Mouse (Mus musculus) ES-E14 (cell line): ENCODE measurements at regions not wholly inside any gene's neighbourhood (a gene's known extent, or its start where the extent isn't known, plus 50 kb on each side); places are given as distances from the start of the nearest gene placed in this dataset.

Source experiments
- DNase-seq: peaks from one replicate; pipeline ENCODE4 v3.0.0-alpha.2; 2013; ENCODE audit warnings: low read depth, low spot score
- H3K27ac ChIP-seq: 2 replicates; pipeline ENCODE4 v1.5.1; 2012; ENCODE audit warnings: low read depth, mild to moderate bottlenecking, low read length, moderate library complexity, mixed read lengths; ENCODE audit not compliant: poor library complexity, insufficient read depth, severe bottlenecking
- H3K36me3 ChIP-seq: 2 replicates; pipeline ENCODE4 v1.6.1; 2012; ENCODE audit warnings: mild to moderate bottlenecking, low read length, moderate library complexity, mixed read lengths; ENCODE audit not compliant: control insufficient read depth, poor library complexity, insufficient read depth, severe bottlenecking
- H3K4me1 ChIP-seq, 2 experiments: fragments of 150-350 bp in 1 of 2; sonication (generic) in 1 of 2; 2 replicates each; pipeline ENCODE4 v1.6.1; 2012; ENCODE audit warnings: low read length in 2 of 2, mild to moderate bottlenecking in 1 of 2, mixed read lengths in 1 of 2; ENCODE audit not compliant: control insufficient read depth in 2 of 2, insufficient read depth in 2 of 2, poor library complexity in 1 of 2
- H3K4me3 ChIP-seq, 2 experiments: fragments of 150-350 bp in 1 of 2; sonication (generic) in 1 of 2; 2 replicates each; pipeline ENCODE4 v1.5.1; 2012; ENCODE audit warnings: low read length in 2 of 2, low read depth in 1 of 2, mild to moderate bottlenecking in 1 of 2, mixed read lengths in 1 of 2; ENCODE audit not compliant: insufficient read depth in 1 of 2, poor library complexity in 1 of 2, severe bottlenecking in 1 of 2
- H3K9ac ChIP-seq: 2 replicates; pipeline ENCODE4 v1.6.1; 2012; ENCODE audit warnings: low read depth, mild to moderate bottlenecking, low read length, mixed read lengths; ENCODE audit not compliant: poor library complexity, insufficient read depth, severe bottlenecking
- H3K9me3 ChIP-seq: fragments of 150-350 bp; sonication (generic); 2 replicates; pipeline ENCODE4 v1.6.1; 2012; ENCODE audit warnings: low read depth, mild to moderate bottlenecking, low read length; ENCODE audit not compliant: control insufficient read depth, insufficient read depth
- CHD2 ChIP-seq: IDR thresholded peaks from 2 replicates; pipeline ENCODE4 v1.6.1; 2014; ENCODE audit warnings: mild to moderate bottlenecking, low read depth, low read length, inconsistent platforms
- HCFC1 ChIP-seq: IDR thresholded peaks from 2 replicates; pipeline ENCODE4 v1.6.1; 2012; ENCODE audit warnings: low read length, inconsistent platforms, borderline replicate concordance; ENCODE audit not compliant: insufficient read depth
- MAFK ChIP-seq: IDR thresholded peaks from 2 replicates; pipeline ENCODE4 v1.6.1; 2014; ENCODE audit warnings: mild to moderate bottlenecking, low read depth, low read length, inconsistent platforms; ENCODE audit not compliant: insufficient read depth
- ZC3H11A ChIP-seq: IDR thresholded peaks from 2 replicates; pipeline ENCODE4 v1.6.1; 2012; ENCODE audit warnings: low read depth, mild to moderate bottlenecking, inconsistent platforms, low read length, borderline replicate concordance
- ZNF384 ChIP-seq: IDR thresholded peaks from 2 replicates; pipeline ENCODE4 v1.6.1; 2012; ENCODE audit warnings: low read depth, low read length, inconsistent platforms
- in situ Hi-C, 2 experiments: fragments of 600-800 bp; cut with MboI; formaldehyde crosslinking; loops; one replicate each; pipeline ENCODE4 v1.15.1; 2025; ENCODE audit warnings: low sequenced_read_pairs in 2 of 2, inconsistent platforms in 1 of 2; ENCODE audit not compliant: unreplicated experiment in 2 of 2

DNA sequence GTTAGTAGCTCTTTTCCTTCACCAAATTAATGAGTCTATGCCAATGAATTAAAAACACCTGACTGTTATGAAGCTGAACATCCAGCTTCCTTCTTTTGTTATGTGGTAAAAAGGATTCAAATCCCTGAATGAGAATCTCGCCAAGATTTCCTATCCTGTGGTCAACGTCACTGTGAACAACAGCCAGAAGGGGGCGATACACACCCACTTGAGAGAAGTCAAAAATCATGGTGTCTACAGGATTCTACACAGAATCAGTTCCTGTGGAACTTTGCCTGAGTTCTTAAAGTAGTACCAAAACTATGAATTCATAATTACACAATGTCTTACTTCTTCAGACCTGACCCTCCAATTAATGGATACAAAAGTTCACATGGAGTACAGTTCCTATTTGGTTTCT, 1028.1 kb upstream of the Acvr2a start:
- Histone ChIP-seq H3K4me3 (no peak overlapping the region), H3K9me3 (no peaks in the 10 kb centered on the region), H3K4me1 (no peaks in the 10 kb centered on the region), H3K9ac (no peak overlapping the region), H3K36me3 (no peaks in the 10 kb centered on the region), H3K27ac (no peak overlapping the region)
- peak; percentile 59 for DNase-seq
- in situ Hi-C loops: loop anchor here in 1 of 2 experiments (25.0 kb wide), 1 partner anchor 1101 kb away; no protein-coding TSS in a partner anchor
- TF ChIP-seq ZC3H11A: peak; percentile 66; the same call in 1 of the 2 replicates
- no peak for TF ChIP-seq HCFC1

DNA sequence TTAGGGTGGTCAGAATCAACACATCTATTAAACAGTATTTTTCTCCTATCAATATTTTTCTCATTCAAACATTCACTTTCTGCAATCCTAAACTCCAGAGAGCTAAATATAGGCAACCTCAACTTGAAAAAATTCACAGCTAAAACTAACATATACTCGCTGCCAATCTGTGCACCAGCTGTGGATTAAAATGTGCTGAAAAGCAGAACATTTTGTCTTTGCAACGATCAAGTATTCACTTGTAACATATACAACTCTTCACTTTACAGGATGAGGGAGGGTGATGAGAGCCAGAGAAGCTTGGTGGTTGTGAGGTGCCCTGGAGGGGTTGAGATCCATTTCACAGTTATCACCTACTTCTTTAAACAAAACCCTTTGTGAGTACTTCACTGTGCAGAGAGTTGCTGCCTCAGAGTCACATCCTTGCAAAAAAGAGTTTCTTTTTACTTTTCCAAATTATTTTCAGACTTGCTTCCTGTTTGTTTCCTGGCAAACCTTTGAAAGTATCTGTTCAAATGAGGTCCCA, 991.1 kb upstream of the Acvr2a start:
- no peak overlapping the region for H3K9ac ChIP-seq
- in situ Hi-C loops: no loop called here
- no peaks in the 10 kb centered on the region for H3K9me3 ChIP-seq
- no peak overlapping the region for H3K27ac ChIP-seq
- no peak for DNase-seq
- TF ChIP-seq MAFK (no peak), ZC3H11A (no peak), ZNF384 (no peak), CHD2 (no peak), HCFC1 (no peak)
- H3K36me3 ChIP-seq: no peaks in the 10 kb centered on the region
- no peaks in the 10 kb centered on the region for H3K4me1 ChIP-seq
- no peak overlapping the region for H3K4me3 ChIP-seq

GRCm38 (mm10) chr2:47832493-47832892, 981.4 kb upstream of the Acvr2a start:
- H3K36me3 ChIP-seq: no peaks in the 10 kb centered on the region
- H3K4me1 ChIP-seq: no peaks in the 10 kb centered on the region
- TF ChIP-seq ZNF384 (no peak), MAFK (no peak), ZC3H11A (no peak), HCFC1 (no peak), CHD2 (no peak)
- H3K9ac ChIP-seq: no peak overlapping the region
- H3K9me3 ChIP-seq: no peaks in the 10 kb centered on the region
- DNase-seq: no peak
- H3K4me3 ChIP-seq: no peak overlapping the region
- in situ Hi-C loops: no loop called here
- H3K27ac ChIP-seq: no peak overlapping the region

- H3K9ac ChIP-seq: no peak overlapping the region
- TF ChIP-seq CHD2 (no peak), HCFC1 (no peak), ZNF384 (no peak), MAFK (no peak), ZC3H11A (no peak)
- in situ Hi-C loops: no loop called here
These were observed 980.4 kb upstream of the Acvr2a start for GRCm38 (mm10) chr2:47833517-47833916.

More at GRCm38 (mm10) chr2:47833517-47833916, 980.4 kb upstream of the Acvr2a start:
- Histone ChIP-seq H3K36me3 (no peaks in the 10 kb centered on the region), H3K4me3 (no peak overlapping the region), H3K27ac (no peak overlapping the region), H3K4me1 (no peaks in the 10 kb centered on the region), H3K9me3 (no peaks in the 10 kb centered on the region)
- no peak for DNase-seq
